Mouse (Mus musculus): ENCODE data around the gene Marveld1. TPM values are rescaled to one million over a fixed set of nuclear protein-coding genes. Genes with fewer than 3 reads are reported as not detected.

Gene Marveld1
- 10 to 100 TPM in 1 of 2 experiments, 1 to 10 TPM in 1; 8.0 to 10.6 TPM for total RNA-seq (2021)
- long read RNA-seq, experiment 1, transcript Marveld1-201 (2 exons, 3,066 nt) = major isoform, 15 of 16 reads
- long read RNA-seq, experiment 1, partial matches to known transcripts = 0 of 16 reads
- long read RNA-seq, experiment 1, other reads (novel, unspliced or antisense) = 0 of 16 reads
- long read RNA-seq, experiment 2, transcript Marveld1-201 (2 exons, 3,066 nt) = major isoform, 6 of 8 reads
- long read RNA-seq, experiment 2, partial matches to known transcripts = 0 of 8 reads
- long read RNA-seq, experiment 2, other reads (novel, unspliced or antisense) = 0 of 8 reads

DNA sequence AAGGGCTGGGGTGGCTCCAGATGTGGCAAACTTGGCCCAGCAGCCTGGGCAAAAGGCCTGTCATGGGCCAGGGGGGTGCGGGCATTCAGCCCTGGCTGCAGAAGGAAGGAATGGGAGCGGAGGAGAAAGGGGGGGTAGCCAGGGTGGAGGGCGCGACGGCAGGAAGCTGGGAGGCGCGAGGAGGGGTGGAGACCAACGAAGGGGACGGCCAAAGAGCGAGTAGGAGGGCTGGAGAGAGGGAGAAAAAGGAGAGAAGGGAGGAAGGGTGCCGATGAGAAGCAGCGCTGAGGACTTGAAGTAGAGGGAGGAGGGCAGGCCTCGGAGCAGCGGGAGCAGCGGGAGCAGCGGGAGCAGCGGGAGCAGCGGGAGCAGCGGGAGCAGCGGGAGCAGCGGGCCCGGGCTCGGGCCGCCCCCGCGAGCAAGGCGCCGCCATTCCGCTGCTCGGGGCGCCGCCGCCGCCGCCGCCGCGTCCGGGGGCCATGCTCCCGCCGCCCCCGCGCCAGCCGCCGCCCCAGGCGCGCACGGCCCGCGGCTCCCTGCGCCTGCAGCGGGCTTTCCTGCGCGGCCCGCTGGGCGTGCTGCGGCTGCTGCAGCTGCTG is at the start of gene Marveld1:
Gene Marveld1, plus strand, starts transcription at position 231 of the 599 bp plus-strand sequence.
- intact Hi-C loops (cut with DNase I) = no loop called here
- H3K27ac ChIP-seq = peak within 1 kb of the TSS; percentile 97
- H3K4me3 ChIP-seq = peak within 1 kb of the TSS; percentile 66
- DNase-seq (ENCODE audit: extremely low spot score in 1 of 2, low spot score in 2 of 2) = peak in 1 of 2 experiments; percentile 53
- no peak for TF ChIP-seq CTCF (IDR thresholded peaks at IDR 0.05)

DNA sequence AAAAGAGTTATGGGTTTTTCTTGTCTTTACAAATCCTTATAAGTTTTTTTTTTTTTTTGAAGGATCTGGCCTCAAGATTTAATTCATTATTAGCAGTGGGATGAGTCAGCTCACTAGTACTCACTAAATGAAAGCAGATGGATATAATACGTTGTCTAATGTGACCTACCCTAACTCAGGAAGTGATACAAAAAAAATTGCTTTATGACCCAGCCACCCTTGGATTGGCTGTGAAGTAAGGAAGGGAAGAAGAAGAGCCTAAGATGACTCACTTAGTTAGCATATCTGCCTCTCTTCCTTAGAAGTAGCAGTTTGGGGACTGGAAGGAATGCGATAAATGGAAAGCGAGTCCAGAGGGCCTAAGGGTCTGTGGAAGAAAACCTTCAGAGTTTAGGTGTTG is 47.8 kb upstream of the Marveld1 start:
- intact Hi-C loops (cut with DNase I) = no loop called here
- no peak for DNase-seq (ENCODE audit: extremely low spot score in 1 of 2, low spot score in 2 of 2)
- no peak overlapping the region for H3K27ac ChIP-seq
- TF ChIP-seq CTCF (IDR thresholded peaks at IDR 0.05) = no peak
- no peak overlapping the region for H3K4me3 ChIP-seq

DNA sequence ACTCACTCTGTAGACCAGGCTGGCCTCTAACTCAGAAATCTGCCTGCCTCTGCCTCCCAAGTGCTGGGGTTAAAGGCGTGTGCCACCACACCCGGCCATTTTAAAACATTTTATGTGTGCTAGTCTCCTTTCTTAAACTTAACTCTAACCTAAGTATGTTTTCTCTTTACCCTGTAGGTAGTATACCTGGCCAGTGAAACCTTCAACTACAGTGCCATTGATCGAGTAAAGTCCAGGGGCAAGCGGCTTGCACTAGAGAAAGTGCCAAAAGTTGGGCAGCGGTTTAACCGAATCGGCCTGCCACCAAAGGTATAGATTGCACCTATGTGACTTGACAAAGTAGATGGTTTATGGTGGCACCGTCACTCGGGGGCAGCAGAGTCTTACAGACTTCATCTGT is 42.5 kb upstream of the Marveld1 start:
- Histone ChIP-seq H3K27ac (no peak overlapping the region), H3K4me3 (no peak overlapping the region)
- no peak for DNase-seq (ENCODE audit: extremely low spot score in 1 of 2, low spot score in 2 of 2)
- intact Hi-C loops (cut with DNase I) = no loop called here
- no peak for TF ChIP-seq CTCF (IDR thresholded peaks at IDR 0.05)

DNA sequence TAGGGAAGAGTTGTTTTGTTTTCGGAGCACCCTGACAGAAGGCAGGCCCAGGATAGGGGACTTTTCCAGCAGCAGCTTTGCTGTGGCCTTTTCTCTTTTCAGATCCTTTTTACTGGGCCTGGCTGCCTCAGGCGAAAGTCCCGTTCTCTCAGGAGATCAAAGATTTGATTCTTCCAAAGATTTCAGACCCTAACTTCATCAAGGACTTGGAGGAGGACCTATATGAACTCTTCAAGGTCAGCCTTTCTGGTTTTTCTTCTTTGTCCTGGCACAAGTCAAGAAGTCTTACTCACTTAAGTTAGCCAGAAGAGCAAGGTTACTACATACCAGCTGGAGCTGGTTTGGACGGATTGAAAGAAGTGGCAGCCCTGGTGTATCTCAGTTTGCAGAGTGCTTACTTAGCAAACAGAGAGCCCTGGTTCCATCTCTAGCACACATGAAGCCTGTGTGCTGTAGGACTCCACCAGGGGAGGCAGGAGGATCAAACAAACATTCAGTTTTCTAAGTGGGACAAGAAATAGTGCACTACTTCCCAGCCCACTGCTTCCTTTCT is 31.3 kb upstream of the Marveld1 start:
- intact Hi-C loops (cut with DNase I) = no loop called here
- H3K27ac ChIP-seq = no peak overlapping the region
- no peak overlapping the region for H3K4me3 ChIP-seq
- no peak for DNase-seq (ENCODE audit: extremely low spot score in 1 of 2, low spot score in 2 of 2)
- no peak for TF ChIP-seq CTCF (IDR thresholded peaks at IDR 0.05)

DNA sequence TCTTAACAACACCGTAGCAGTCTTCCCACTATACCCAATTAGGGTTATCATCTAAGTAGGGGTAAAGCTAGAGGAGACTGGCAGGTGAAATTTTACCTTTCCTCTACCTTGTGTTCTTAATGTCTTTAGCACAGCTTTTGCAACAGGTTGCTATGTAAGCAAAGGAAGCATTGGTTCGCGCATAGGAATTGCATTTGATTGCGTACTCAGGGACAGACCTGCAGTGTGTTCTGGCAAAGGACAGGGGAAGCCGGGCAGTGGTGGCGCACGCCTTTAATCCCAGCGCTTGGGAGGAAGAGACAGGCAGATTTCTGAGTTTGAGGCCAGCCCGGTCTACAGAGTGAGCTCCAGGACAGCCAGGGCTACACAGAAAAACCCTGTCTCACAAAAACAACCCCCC is 29.1 kb upstream of the Marveld1 start:
- intact Hi-C loops (cut with DNase I) = no loop called here
- TF ChIP-seq CTCF (IDR thresholded peaks at IDR 0.05) = no peak
- H3K4me3 ChIP-seq = no peak overlapping the region

DNA sequence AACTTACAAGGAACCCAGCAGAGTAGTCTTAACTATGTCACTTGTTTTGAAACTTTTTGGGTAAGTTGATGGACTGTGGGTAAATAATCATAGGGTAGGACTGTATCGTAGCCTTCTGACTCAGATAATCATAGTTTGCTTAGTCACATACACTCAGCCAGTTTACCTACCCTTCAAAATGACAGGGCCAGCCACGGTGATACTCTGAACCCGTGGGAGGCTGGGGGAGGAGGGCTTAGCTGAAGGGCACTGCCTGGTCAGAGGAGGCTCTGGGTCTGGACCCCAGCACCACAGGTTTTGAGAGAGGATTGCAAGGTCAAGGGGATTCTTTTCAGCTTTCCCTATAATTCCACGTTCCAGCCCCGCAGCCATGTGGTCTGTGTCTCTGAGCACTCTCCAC is 28.6 kb upstream of the Marveld1 start:
- no peak for DNase-seq (ENCODE audit: extremely low spot score in 1 of 2, low spot score in 2 of 2)
- Histone ChIP-seq H3K4me3 (no peak overlapping the region), H3K27ac (no peak overlapping the region)
- no peak for TF ChIP-seq CTCF (IDR thresholded peaks at IDR 0.05)
- intact Hi-C loops (cut with DNase I) = no loop called here

More for the DNA sequence above, 29.1 kb upstream of the Marveld1 start:
- no peak for DNase-seq (ENCODE audit: extremely low spot score in 1 of 2, low spot score in 2 of 2)
- no peak overlapping the region for H3K27ac ChIP-seq

DNA sequence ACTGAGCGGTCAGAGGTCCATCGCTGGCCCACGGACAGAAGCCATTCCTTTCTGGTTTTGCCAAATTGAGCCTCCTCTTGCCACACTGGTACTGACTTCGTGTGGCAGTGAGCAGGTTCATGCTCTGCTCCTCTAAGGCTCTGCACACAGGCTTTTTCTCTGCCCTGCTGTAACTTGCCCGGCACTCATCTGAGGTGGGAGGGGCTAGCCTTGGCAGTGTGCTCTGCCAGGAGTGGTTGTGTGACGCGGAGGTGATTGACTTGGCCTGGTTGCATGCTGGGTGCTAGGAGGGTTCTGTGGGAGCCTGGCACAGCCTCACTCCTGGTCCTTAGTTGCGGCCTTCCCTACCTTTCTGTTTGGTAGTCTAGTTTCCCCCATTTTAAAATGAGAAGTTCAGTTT is 26.7 kb upstream of the Marveld1 start:
- Histone ChIP-seq H3K4me3 (no peak overlapping the region), H3K27ac (no peak overlapping the region)
- TF ChIP-seq CTCF (IDR thresholded peaks at IDR 0.05) = no peak
- intact Hi-C loops (cut with DNase I) = no loop called here
- no peak for DNase-seq (ENCODE audit: extremely low spot score in 1 of 2, low spot score in 2 of 2)

DNA sequence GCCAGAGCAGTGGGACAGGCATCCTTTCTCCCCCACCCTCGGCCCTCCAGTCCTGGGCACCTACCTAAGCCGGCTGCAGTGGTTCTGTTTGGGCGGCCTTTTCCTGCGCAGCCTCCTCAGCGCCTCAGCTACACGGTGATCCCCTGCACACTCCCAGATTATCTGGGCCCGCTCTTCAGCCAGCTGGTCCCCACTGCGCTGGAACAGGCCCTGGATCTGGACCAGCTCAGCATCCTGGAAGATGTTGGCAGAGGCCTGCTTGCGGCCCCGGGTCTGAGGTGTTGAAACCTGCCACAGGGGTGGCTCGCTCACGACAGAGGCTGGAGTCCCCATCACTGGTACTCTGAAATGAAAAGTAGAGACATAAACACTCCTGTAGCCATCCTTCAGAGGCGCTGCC is 22.5 kb upstream of the Marveld1 start:
- TF ChIP-seq CTCF (IDR thresholded peaks at IDR 0.05) = no peak
- Histone ChIP-seq H3K4me3 (no peak overlapping the region), H3K27ac (peak overlapping the region; percentile 45)
- intact Hi-C loops (cut with DNase I) = no loop called here
- no peak for DNase-seq (ENCODE audit: extremely low spot score in 1 of 2, low spot score in 2 of 2)

DNA sequence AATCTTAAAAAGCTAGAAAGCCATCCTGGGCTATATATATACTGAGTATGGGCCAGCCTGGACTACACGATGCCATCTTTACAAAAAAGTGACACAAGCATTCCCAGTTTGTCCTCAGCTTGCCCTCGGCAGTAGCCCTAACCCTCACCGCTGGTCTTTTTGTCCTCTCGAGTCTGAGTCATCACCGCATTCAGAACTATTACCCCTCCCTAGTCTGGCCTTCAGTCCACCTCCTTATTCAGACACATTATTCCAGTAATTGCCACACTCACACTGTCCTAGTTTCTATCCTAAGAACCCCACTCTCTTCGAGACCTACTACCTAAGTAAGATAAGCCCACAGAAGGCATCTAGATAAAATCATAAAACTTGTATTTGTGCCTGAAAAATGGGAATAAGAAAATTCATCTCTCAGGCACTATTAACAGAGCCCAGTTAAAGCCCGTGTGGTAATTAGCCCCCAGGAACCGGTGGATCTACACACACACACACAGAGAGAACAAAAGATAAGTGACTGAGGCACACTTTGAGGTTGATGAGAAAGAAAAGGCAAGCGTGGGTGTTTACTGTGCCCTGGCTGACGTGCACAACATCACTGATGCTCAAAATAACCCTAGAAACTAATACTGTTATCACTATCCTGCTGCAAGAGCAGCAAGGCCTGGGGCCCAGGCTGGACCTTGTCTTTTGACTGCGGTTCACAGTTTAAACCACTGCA is 21.5 kb upstream of the Marveld1 start:
- intact Hi-C loops (cut with DNase I) = no loop called here
- no peak overlapping the region for H3K4me3 ChIP-seq
- no peak for DNase-seq (ENCODE audit: extremely low spot score in 1 of 2, low spot score in 2 of 2)
- TF ChIP-seq CTCF (IDR thresholded peaks at IDR 0.05) = no peak
- H3K27ac ChIP-seq = peak overlapping the region; percentile 36

DNA sequence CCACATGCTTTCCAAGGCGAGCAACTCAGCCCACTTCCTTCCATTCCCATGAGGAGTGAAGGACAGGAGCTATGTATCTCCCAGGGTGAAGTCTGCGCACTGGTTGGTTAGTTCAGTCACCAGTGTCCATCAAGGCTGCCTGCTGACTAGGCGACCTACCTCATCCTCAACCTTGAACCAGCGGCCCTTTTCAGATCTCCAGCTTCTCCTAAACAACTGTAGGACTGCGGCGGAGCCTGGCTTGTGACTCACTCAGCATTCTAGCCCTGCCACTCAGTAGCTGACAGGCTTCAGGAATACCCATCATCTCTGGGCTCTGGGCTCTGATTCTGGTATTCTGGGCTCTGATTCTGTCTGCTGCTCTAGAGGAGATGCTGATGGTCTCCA is 21.0 kb upstream of the Marveld1 start:
- intact Hi-C loops (cut with DNase I) = no loop called here
- no peak for DNase-seq (ENCODE audit: extremely low spot score in 1 of 2, low spot score in 2 of 2)
- H3K27ac ChIP-seq = peak overlapping the region; percentile 36
- H3K4me3 ChIP-seq = no peak overlapping the region
- TF ChIP-seq CTCF (IDR thresholded peaks at IDR 0.05) = no peak

DNA sequence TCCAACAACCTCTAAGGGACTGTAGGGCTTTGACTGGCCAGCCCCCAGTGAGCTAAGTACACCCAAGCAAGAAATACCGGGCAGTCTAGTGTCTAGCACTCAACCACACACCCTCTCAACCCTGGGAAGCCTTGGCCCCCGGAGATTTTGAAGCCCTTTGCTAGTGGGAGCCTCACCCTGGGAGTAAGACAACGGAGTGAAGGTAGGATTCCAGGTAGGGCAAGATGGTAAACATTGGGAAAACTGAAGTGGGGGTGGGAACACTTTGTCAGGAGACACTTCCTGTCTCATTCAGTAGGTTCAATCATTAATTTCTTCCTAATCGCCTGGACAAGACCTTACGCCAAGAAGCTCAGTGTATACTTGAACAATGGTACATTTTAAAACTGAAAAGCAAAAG is 20.2 kb upstream of the Marveld1 start:
- intact Hi-C loops (cut with DNase I) = no loop called here
- no peak for TF ChIP-seq CTCF (IDR thresholded peaks at IDR 0.05)
- DNase-seq (ENCODE audit: extremely low spot score in 1 of 2, low spot score in 2 of 2) = no peak

More for the DNA sequence above, 20.2 kb upstream of the Marveld1 start:
- no peak overlapping the region for H3K27ac ChIP-seq
- no peak overlapping the region for H3K4me3 ChIP-seq

Measured in left cerebral cortex, adult 2 months (tissue).